Mouse (Mus musculus): Measurements from ENCODE around the gene Sirt1. TPM values are rescaled to one million over a fixed set of nuclear protein-coding genes. Genes with fewer than 3 reads are reported as not detected.
A peak's percentile ranks its signal among the peaks of the same experiment; 100 is the strongest.

Sirt1 gene
- polyA plus RNA-seq, 1 experiment: 16.4 TPM

DNA sequence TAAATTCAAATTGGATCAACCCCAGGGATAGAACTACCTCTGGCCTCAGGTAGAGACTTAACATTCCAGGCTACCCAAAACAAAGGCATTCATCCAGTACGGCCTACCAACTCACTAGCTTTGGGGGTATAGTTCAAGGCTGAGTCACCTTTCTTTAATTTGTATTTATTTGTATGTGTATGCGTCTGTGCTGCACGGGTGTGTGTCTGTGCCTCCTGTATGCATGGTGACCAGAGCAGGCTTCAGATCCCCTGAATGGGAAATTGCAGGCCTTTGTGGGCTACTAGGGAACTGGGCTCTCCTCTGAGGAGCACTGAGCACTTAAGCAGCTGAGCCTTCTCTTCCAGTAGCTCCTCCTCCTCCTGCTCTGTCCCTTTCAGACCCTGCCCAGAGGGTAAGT is 33.2 kb downstream of the Sirt1 start:
- peak; percentile 6 for DNase-seq (ENCODE audit: low read depth)
- no peak for TF ChIP-seq CTCF (IDR thresholded peaks at IDR 0.05; ENCODE audit: borderline replicate concordance, extremely low read depth, insufficient read depth, insufficient read length)
- TF ChIP-seq POLR2A (IDR thresholded peaks at IDR 0.05; ENCODE audit: borderline replicate concordance, extremely low read depth, insufficient read depth, insufficient read length, poor library complexity, severe bottlenecking): no peak

DNA sequence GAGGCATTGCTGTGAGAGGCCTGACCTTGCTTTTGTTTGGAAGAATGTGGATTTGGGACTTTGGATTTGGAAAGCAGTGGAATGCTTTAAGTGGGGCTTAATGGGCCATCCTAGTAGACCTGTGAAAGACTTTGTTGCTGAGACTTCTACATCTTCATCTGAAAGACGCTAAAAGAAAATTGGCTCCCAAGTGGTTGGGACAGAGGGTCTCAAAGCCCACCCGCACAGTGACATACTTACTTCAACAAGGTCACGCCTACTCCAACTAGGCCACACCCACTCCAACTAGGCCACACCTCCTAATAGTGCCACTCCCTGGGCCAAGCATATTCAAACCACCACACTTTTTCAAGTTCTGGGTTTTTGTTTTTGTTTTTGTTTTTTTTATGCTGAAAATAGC is 36.8 kb downstream of the Sirt1 start:
- DNase-seq (ENCODE audit: low read depth): no peak
- TF ChIP-seq CTCF (IDR thresholded peaks at IDR 0.05; ENCODE audit: borderline replicate concordance, extremely low read depth, insufficient read depth, insufficient read length): no peak
- no peak for TF ChIP-seq POLR2A (IDR thresholded peaks at IDR 0.05; ENCODE audit: borderline replicate concordance, extremely low read depth, insufficient read depth, insufficient read length, poor library complexity, severe bottlenecking)

DNA sequence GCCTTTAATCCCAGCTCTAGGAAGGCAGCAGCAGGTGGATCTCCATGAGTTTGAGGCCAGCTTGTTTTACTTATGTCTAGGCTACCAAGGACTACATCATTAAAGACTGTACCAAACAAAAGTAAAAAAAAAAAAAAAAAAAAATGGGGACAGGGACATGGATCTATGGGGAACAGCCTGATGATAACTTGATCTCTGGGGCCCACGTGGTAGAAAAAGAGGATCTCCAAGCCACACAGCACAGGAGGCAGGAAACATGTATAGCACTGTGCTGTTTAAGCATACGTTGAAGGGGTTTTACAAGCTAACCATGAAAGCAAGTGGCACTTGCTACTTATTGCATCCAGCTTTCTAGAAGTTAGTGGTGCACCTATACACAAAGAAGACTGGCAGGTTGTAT is 40.2 kb downstream of the Sirt1 start:
- DNase-seq (ENCODE audit: low read depth): no peak
- TF ChIP-seq POLR2A (IDR thresholded peaks at IDR 0.05; ENCODE audit: borderline replicate concordance, extremely low read depth, insufficient read depth, insufficient read length, poor library complexity, severe bottlenecking): no peak

DNA sequence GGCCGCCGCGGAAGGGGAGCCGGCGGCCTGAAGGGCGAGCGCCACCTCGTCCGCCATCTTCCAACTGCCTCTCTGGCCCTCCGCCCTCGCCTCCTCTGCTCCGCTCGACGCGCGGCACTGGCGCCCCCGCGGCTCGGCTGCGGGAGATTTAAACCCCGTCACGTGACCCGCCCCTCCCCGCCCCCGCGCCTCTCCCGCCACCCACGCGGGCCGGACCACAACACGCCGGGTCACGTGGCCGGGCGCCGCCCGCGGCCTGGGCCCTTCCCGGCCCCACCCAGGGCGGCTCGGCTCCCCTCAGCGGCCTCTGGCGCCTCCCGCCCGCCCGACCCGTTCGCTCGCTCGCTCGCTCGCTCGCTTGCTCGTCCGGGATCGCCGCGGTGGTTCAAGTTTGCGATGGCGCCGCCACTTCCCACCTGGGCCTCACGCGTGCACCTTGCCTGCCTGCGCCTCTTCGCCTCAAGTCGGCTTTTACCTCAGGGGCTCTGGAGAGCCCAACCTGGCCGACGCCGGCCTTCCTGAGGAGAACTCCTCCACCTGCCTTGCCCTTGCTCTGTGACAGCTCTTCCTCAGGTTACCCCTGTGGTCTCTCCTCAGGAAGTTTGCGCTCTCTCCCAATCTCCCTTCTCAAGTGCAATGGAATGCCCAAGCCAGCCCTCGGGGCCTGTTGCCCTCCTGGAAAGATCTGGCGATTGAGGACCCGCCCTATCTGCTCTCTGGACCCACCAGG is 42.4 kb downstream of the Sirt1 start:
- peak; percentile 95 for DNase-seq (ENCODE audit: low read depth)
- no peak for TF ChIP-seq CTCF (IDR thresholded peaks at IDR 0.05; ENCODE audit: borderline replicate concordance, extremely low read depth, insufficient read depth, insufficient read length)
- peak; percentile 99 for TF ChIP-seq POLR2A (IDR thresholded peaks at IDR 0.05; ENCODE audit: borderline replicate concordance, extremely low read depth, insufficient read depth, insufficient read length, poor library complexity, severe bottlenecking)

DNA sequence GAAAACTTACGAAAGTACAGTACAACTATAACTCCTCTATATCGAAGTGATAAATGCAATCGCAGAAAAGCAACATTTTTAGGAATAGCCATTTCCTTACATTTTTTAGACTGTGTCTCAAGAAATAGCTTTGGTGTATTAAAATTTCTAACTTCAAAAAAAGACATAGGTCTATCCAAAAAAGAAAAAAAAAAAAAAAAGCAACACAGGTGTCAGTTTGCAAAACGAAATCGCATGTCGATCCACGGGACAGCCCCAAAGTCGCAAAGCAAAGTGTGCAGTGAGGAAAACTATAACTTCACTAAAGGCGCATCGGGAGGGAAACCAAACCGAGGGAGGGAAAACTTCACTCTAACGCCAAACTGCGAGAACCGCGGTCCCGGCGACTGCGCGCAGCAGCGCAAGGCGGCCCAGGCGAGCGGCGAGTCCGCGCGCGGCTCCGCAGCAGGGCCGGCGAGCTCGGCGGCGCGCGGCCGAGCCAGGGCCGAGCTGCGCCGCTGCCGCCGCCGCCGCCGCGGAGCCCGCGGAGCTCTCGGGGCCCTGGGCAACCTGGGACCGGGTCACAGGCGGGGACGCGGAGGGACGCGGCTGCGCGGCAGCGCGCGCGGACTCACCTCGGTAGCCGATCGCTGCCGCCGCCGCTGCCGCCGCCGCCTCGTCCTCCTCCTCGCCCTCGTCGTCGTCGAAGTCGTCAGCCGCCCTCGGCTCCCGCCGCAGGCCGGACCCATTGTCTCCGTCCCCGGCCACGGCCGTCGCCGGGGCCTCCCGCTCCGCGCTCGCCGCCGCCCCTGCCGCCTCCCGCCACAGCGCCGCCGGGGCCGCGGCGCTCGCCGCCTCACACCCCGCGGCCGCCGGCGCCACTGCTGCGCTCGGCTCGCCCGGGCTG is 43.3 kb downstream of the Sirt1 start:
- TF ChIP-seq POLR2A (IDR thresholded peaks at IDR 0.05; ENCODE audit: borderline replicate concordance, extremely low read depth, insufficient read depth, insufficient read length, poor library complexity, severe bottlenecking): peak; percentile 59
- no peak for TF ChIP-seq CTCF (IDR thresholded peaks at IDR 0.05; ENCODE audit: borderline replicate concordance, extremely low read depth, insufficient read depth, insufficient read length)
- DNase-seq (ENCODE audit: low read depth): peak; percentile 81

DNA sequence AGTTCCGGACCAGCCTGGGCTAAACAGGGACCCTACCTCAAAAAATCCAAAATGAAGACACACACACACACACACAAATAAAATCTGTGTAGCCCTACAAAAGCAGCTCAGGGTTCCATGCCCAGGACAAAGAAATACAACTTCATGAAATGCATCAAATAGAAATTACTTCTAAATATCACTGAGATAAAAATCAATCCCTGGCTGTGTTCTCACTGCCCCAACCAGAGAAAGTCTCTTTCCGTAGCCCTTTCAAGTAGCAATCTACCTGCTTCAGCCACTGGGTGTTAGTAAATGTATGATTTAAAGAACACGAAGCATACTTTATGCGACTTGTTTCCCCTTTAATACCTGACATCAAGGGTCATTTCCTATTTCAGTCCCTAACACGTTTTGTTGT is 44.2 kb downstream of the Sirt1 start:
- TF ChIP-seq CTCF (IDR thresholded peaks at IDR 0.05; ENCODE audit: borderline replicate concordance, extremely low read depth, insufficient read depth, insufficient read length) (no peak), POLR2A (IDR thresholded peaks at IDR 0.05; ENCODE audit: borderline replicate concordance, extremely low read depth, insufficient read depth, insufficient read length, poor library complexity, severe bottlenecking) (no peak)
- no peak for DNase-seq (ENCODE audit: low read depth)

DNA sequence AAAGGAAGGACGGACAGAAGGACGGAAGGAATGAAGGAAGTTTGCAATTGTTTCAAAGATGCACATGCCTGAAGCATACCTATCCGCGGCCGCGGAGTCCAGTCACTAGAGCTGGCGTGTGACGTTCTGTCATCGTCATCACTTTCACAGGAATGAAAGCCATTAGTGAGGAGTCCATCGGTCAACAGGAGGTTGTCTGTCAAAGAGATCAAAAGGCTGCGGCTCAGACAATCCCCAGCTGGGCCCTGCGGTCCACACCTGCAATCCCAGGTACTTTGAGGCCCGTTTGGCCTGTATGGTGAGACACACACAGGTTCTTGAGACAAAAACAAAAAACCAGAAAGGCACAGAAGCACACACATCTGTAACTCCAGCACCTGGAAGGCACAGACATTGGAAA is 44.6 kb downstream of the Sirt1 start:
- DNase-seq (ENCODE audit: low read depth): peak; percentile 2

DNA sequence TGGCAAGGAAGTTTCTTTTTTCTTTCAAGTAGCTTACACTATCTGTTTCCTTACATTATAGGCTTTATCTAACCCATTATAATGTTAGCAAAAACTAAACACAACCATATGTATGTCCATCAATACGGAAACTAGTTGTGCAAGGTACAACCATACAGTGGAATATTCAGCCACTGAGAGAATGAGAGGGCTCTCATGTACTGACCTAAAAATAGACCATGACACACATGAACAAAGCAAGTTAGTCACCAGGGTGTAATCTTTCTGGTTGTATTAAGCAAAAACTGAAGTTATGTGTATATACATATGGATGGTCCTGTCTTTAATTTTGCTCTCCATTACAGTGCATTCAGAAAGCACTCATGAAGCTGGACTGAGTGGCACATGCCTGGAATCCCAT is 54.4 kb downstream of the Sirt1 start:
- TF ChIP-seq CTCF (IDR thresholded peaks at IDR 0.05; ENCODE audit: borderline replicate concordance, extremely low read depth, insufficient read depth, insufficient read length) (no peak), POLR2A (IDR thresholded peaks at IDR 0.05; ENCODE audit: borderline replicate concordance, extremely low read depth, insufficient read depth, insufficient read length, poor library complexity, severe bottlenecking) (no peak)

More for the DNA sequence above, 44.6 kb downstream of the Sirt1 start:
- no peak for TF ChIP-seq CTCF (IDR thresholded peaks at IDR 0.05; ENCODE audit: borderline replicate concordance, extremely low read depth, insufficient read depth, insufficient read length)
- TF ChIP-seq POLR2A (IDR thresholded peaks at IDR 0.05; ENCODE audit: borderline replicate concordance, extremely low read depth, insufficient read depth, insufficient read length, poor library complexity, severe bottlenecking): no peak

DNA sequence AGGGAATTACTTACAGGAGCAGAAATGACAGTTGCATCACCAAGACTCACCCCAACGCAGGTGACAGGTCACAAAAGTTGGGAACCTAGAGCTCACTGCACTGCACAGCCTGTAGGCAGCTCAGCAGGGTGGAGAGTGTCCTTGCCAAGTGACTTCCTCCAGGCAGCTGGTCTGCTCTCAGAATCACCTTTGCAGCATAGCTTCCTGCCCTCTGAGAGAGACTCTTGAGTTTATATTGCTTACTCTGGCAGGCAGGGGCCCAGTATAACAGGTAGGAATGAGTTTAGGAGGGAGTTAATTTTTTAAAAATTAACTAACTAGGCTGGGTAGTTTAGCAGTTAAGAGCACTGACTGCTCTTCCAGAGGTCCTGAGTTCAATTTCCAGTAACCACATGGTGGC is 67.8 kb downstream of the Sirt1 start:
- no peak for DNase-seq (ENCODE audit: low read depth)
- TF ChIP-seq CTCF (IDR thresholded peaks at IDR 0.05; ENCODE audit: borderline replicate concordance, extremely low read depth, insufficient read depth, insufficient read length): no peak
- no peak for TF ChIP-seq POLR2A (IDR thresholded peaks at IDR 0.05; ENCODE audit: borderline replicate concordance, extremely low read depth, insufficient read depth, insufficient read length, poor library complexity, severe bottlenecking)

More for the DNA sequence above, 54.4 kb downstream of the Sirt1 start:
- DNase-seq (ENCODE audit: low read depth): no peak

DNA sequence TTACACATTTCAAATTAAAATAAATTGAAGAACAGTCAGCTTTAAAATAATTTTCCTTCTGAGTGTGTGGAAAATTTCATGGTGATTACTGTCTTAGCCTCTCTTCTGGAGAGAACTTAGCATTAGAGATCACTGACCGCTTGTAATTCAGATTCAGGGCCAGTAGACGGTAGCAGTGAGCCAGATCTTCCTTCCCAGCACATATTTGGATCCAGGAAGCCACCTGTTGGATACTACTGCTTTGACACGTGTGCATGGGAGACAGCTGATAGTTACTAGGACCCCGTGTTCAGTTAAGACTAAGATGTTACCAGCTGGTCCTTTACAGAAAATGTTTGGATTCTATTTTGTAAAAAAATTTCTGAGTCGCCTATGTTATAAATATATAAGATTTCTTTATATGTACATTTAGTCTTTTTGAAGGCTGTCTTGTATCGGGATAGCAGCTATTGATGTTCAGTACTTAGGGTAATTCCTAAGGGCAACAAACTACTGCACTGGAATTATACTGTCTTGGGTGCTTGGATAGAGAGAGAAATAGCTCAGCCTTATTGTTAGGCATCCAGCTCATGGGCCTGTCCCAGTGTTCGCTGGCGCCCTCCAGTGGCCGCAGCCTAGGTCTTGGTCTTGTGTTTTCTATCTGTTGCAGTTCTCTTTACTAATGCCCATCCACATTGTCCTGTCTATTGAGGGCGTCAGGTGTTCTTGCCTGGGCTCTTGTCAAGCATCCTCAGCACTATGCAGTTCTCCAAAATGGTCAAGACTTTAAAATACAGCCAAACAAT is 72.7 kb downstream of the Sirt1 start:
- DNase-seq (ENCODE audit: low read depth): peak; percentile 83
- TF ChIP-seq CTCF (IDR thresholded peaks at IDR 0.05; ENCODE audit: borderline replicate concordance, extremely low read depth, insufficient read depth, insufficient read length) (peak; percentile 85), POLR2A (IDR thresholded peaks at IDR 0.05; ENCODE audit: borderline replicate concordance, extremely low read depth, insufficient read depth, insufficient read length, poor library complexity, severe bottlenecking) (no peak)

DNA sequence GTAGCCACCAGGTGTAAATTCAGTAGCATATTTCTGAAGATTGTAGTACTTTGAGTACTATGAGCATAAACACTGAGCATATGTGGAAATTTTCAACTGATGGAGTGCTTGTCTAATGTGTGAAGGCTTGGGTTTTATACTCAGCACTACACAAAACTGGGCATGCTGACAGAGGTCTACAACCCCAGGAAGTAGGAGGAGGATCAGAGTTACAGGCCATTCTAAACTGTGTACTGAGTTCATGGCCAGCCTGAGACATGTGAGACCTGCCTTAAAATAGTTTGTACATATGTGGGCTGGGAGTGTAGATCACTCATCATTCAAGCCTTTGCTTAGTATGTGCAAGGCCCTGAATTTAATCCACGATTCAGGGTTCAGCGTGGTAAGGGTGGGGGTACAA is 79.1 kb downstream of the Sirt1 start:
- TF ChIP-seq CTCF (IDR thresholded peaks at IDR 0.05; ENCODE audit: borderline replicate concordance, extremely low read depth, insufficient read depth, insufficient read length) (no peak), POLR2A (IDR thresholded peaks at IDR 0.05; ENCODE audit: borderline replicate concordance, extremely low read depth, insufficient read depth, insufficient read length, poor library complexity, severe bottlenecking) (no peak)
- no peak for DNase-seq (ENCODE audit: low read depth)
